Mouse (Mus musculus) cerebellum, adult 2 months (tissue): ENCODE measurements at regions not wholly inside any gene's neighbourhood (a gene's known extent, or its start where the extent isn't known, plus 50 kb on each side); places are given as distances from the start of the nearest gene placed in this dataset.
A peak's percentile ranks its signal among the peaks of the same experiment; 100 is the strongest.

Source experiments
- DNase-seq, 2 experiments: peaks; one replicate each; pipeline ENCODE4 v3.0.0; 2021
- H3K27ac ChIP-seq: fragments of 200-500 bp; 2 replicates; pipeline ENCODE4 v1.5.1; 2012; ENCODE audit warnings: low read length, control low read depth, inconsistent platforms; ENCODE audit not compliant: insufficient read depth
- H3K27me3 ChIP-seq: fragments of 200-500 bp; 2 replicates; pipeline ENCODE4 v1.6.1; 2012; ENCODE audit warnings: inconsistent platforms, mild to moderate bottlenecking, low read length, moderate library complexity; ENCODE audit not compliant: control insufficient read depth, insufficient read depth
- H3K4me1 ChIP-seq: fragments of 200-500 bp; 2 replicates; pipeline ENCODE4 v1.6.1; 2011; ENCODE audit warnings: low read length; ENCODE audit not compliant: control insufficient read depth, insufficient read depth
- H3K4me3 ChIP-seq: fragments of 200-500 bp; replicated peaks from 2 replicates; pipeline ENCODE3; 2011; ENCODE audit warnings: mild to moderate bottlenecking, low read depth, low read length, control low read depth; ENCODE audit not compliant: insufficient read depth
- CTCF ChIP-seq: fragments of 200-500 bp; IDR thresholded peaks from 2 replicates; pipeline ENCODE4 v1.5.1; 2011; ENCODE audit warnings: low read depth, mild to moderate bottlenecking, control low read depth, low read length, moderate library complexity, borderline replicate concordance; ENCODE audit not compliant: insufficient read depth
- POLR2A ChIP-seq: fragments of 200-500 bp; IDR thresholded peaks from 2 replicates; pipeline ENCODE4 v1.6.1; 2011; ENCODE audit warnings: low read length, control low read depth, borderline replicate concordance; ENCODE audit not compliant: insufficient read depth
- WGBS: fragments of 180-500 bp; shearing (Covaris S2); methylation state at CpG from one replicate; pipeline ENCODE4 v1.1.7; 2018; 5-methylcytosine and 5-hydroxymethylcytosine counted together

DNA sequence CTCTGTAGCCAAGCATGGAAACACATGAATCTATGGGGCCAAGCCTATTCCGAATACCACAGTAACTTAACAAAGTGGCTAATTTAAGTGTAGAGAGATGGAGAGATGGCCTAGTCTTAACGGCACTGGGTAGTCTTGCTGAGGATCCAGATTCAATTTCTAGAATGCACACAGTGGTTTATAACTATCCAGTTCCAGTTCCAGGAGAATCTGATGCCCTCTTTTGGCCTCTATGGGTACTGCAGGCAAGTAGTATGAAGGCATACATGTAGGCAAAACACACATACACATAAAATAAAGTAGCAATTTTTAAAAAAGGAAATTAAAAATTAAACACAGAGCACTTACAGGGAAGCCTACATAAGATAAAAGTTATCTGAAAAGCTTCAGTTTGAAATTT is 819.4 kb downstream of the Tmem132b start:
- TF ChIP-seq POLR2A: no peak
- no peak for TF ChIP-seq CTCF
- no peak for DNase-seq
- Histone ChIP-seq H3K4me3 (no peak overlapping the region), H3K27me3 (no peaks in the 10 kb centered on the region), H3K27ac (no peak overlapping the region), H3K4me1 (no peaks in the 10 kb centered on the region)
- WGBS: 98% methylated on average over 2 of the region's 2 CpGs

DNA sequence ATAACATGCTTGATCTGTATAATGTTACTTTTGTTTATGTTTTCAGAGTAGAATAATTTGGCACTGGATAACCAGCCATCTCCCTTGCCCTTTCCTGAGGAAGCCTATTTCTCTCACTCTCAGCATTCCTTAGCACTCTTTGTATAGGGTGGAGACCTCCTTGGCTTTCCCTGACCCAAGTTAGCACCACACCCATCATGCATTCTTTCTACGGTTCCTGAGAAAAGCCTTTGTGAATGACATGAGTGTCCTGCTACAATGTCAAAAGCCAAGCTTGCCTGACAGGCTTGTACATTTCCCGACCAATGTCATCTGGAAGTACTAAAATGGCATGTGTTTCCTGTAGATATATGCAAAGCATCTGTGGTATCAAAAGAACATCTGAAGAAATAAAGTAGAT is 837.9 kb downstream of the Tmem132b start:
- 80% methylated on average over 2 of the region's 2 CpGs for WGBS
- Histone ChIP-seq H3K4me1 (no peaks in the 10 kb centered on the region), H3K27ac (no peak overlapping the region), H3K27me3 (no peaks in the 10 kb centered on the region), H3K4me3 (no peak overlapping the region)
- no peak for DNase-seq
- TF ChIP-seq POLR2A: no peak
- no peak for TF ChIP-seq CTCF

- H3K4me1 ChIP-seq: no peaks in the 10 kb centered on the region
- H3K4me3 ChIP-seq: no peak overlapping the region
- DNase-seq: no peak
- TF ChIP-seq POLR2A: no peak
- 48% methylated on average over 1 of the region's 1 CpGs for WGBS
- H3K27me3 ChIP-seq: no peaks in the 10 kb centered on the region
- no peak overlapping the region for H3K27ac ChIP-seq
Measured at GRCm38 (mm10) chr5:126392306-126392705, 849.3 kb upstream of the Tmem132c start.

- peak; percentile 4 to 10 for DNase-seq
- 41% methylated on average over 8 of the region's 8 CpGs for WGBS
- TF ChIP-seq POLR2A: no peak
- peak; percentile 43; the same call in 1 of the 2 replicates for TF ChIP-seq CTCF
- H3K27me3 ChIP-seq: no peaks in the 10 kb centered on the region
- H3K27ac ChIP-seq: no peak overlapping the region
- no peaks in the 10 kb centered on the region for H3K4me1 ChIP-seq
- H3K4me3 ChIP-seq: no peak overlapping the region
Measured at GRCm38 (mm10) chr5:126395331-126395730, 846.3 kb upstream of the Tmem132c start.

DNA sequence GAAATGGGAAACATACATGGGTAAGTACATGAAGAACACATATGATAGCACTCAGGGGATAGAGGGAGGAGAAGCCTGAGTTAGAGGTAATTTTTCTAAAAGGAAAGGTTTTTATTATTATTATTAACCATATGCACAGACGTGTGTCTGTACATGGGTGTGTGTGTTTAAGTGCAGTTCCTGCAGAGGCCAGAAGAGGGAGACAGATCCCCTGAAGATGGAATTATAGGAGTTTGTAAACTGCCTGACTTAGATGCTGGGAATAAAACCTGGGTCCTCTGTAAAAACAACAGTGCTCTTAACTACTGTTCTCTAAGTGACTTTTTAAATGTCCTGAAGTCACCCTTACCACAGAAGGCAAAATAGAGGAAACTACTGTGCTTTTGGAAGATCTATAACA is 809.9 kb upstream of the Tmem132c start:
- 96% methylated on average over 1 of the region's 1 CpGs for WGBS
- no peak for TF ChIP-seq CTCF
- no peak for TF ChIP-seq POLR2A
- no peak overlapping the region for H3K4me3 ChIP-seq
- no peak for DNase-seq
- H3K27me3 ChIP-seq: no peaks in the 10 kb centered on the region
- no peaks in the 10 kb centered on the region for H3K4me1 ChIP-seq
- H3K27ac ChIP-seq: no peak overlapping the region

GRCm38 (mm10) chr5:126438696-126439095 is 802.9 kb upstream of the Tmem132c start:
- no peak overlapping the region for H3K4me3 ChIP-seq
- H3K27ac ChIP-seq: no peak overlapping the region
- H3K27me3 ChIP-seq: no peaks in the 10 kb centered on the region
- no peaks in the 10 kb centered on the region for H3K4me1 ChIP-seq
- no peak for TF ChIP-seq CTCF
- no peak for TF ChIP-seq POLR2A
- WGBS: 83% methylated on average over 1 of the region's 1 CpGs
- no peak for DNase-seq

DNA sequence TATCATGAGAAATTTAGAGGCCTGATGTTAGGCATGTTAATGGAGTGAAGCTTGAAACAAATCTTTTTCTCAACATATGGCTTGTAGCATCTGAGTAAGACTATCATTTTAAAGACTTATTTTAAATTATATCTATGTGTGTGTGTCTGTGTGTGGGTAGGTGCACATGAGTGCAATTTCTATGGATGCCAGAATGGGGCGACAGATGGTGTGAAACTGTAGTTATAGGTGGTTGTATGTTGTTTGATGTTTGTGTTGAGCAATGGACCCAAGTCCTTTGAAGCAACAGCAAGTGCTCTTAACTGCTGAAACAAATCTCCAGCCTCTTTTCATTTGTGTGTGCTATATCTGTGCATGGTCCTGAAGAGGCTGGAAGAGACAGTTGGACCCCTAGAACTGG is 801.1 kb upstream of the Tmem132c start:
- TF ChIP-seq POLR2A (no peak), CTCF (no peak)
- no peaks in the 10 kb centered on the region for H3K27me3 ChIP-seq
- no peak for DNase-seq
- 93% methylated on average over 1 of the region's 1 CpGs for WGBS
- H3K27ac ChIP-seq: no peak overlapping the region
- H3K4me1 ChIP-seq: no peaks in the 10 kb centered on the region
- H3K4me3 ChIP-seq: no peak overlapping the region

DNA sequence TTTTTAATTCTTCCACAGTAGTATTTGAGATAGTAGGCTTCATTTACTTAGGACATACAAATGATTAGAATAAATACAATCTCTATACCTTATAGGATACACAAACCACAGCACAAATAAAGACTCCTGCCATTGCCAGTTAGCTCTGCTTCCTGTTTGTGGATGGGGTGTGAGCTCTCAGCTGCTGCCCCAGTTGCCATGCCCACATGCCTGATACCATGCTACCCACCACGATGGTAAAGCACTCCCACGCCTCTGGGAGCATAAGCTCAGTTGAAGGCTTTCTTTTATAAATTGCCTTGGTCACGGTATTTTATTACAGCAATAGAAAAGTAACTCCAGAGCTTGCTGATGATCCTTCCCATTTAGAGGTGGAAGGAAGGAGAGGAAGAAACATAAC is 765.8 kb upstream of the Tmem132c start:
- H3K4me3 ChIP-seq: no peak overlapping the region
- WGBS: 12% methylated on average over 3 of the region's 3 CpGs
- H3K27ac ChIP-seq: no peak overlapping the region
- DNase-seq: no peak
- no peaks in the 10 kb centered on the region for H3K27me3 ChIP-seq
- no peak for TF ChIP-seq POLR2A
- no peak for TF ChIP-seq CTCF
- H3K4me1 ChIP-seq: no peaks in the 10 kb centered on the region
